Mouse (Mus musculus): ENCODE data around the gene Thtpa. TPM values are rescaled to one million over a fixed set of nuclear protein-coding genes. Genes with fewer than 3 reads are reported as not detected.

Thtpa gene
- polyA plus RNA-seq, 1 experiment: 11.5 TPM

- H3K4me3 ChIP-seq (ENCODE audit: insufficient read depth, poor library complexity, severe bottlenecking): no peak overlapping the region
These were observed 18.9 kb downstream of the Thtpa start for GRCm38 (mm10) chr14:55113351-55113974.

GRCm38 (mm10) chr14:55113975-55114645 is 19.5 kb downstream of the Thtpa start:
- no peaks in the 10 kb centered on the region for H3K79me3 ChIP-seq (ENCODE audit: low read depth)
- H3K4me3 ChIP-seq (ENCODE audit: insufficient read depth, poor library complexity, severe bottlenecking): no peak overlapping the region
- H3ac ChIP-seq (ENCODE audit: control insufficient read depth, insufficient read length, low read depth): no peak overlapping the region
- no peaks in the 10 kb centered on the region for H3K36me3 ChIP-seq (ENCODE audit: control insufficient read depth, insufficient read depth)
- peaks cover 64% of the 10 kb centered on the region for H3K27me3 ChIP-seq (ENCODE audit: control insufficient read depth, insufficient read depth, insufficient read length)
- no peaks in the 10 kb centered on the region for H3K79me2 ChIP-seq (ENCODE audit: control insufficient read depth, insufficient read depth)
- TF ChIP-seq MYOG (IDR thresholded peaks at IDR 0.05; ENCODE audit: control insufficient read depth, extremely low read depth, insufficient read length): no peak
- peak; percentile 44 for TF ChIP-seq CTCF (IDR thresholded peaks at IDR 0.05; ENCODE audit: control insufficient read depth, insufficient read depth, insufficient read length)

More at GRCm38 (mm10) chr14:55113351-55113974, 18.9 kb downstream of the Thtpa start:
- Histone ChIP-seq H3K79me2 (ENCODE audit: control insufficient read depth, insufficient read depth) (no peaks in the 10 kb centered on the region), H3K36me3 (ENCODE audit: control insufficient read depth, insufficient read depth) (no peaks in the 10 kb centered on the region), H3K27me3 (ENCODE audit: control insufficient read depth, insufficient read depth, insufficient read length) (peaks cover 65% of the 10 kb centered on the region), H3K79me3 (ENCODE audit: low read depth) (no peaks in the 10 kb centered on the region), H3ac (ENCODE audit: control insufficient read depth, insufficient read length, low read depth) (no peak overlapping the region)
- TF ChIP-seq USF1 (IDR thresholded peaks at IDR 0.05; ENCODE audit: low read depth): no peak
- no peak for TF ChIP-seq CEBPB (IDR thresholded peaks at IDR 0.05; ENCODE audit: low read depth)
- TF ChIP-seq MYOG (IDR thresholded peaks at IDR 0.05; ENCODE audit: control insufficient read depth, extremely low read depth, insufficient read length): no peak
- no peak for TF ChIP-seq MYOD1 (IDR thresholded peaks at IDR 0.05; ENCODE audit: control insufficient read depth, insufficient read length, low read depth)
- TF ChIP-seq FOSL1 (IDR thresholded peaks at IDR 0.05; ENCODE audit: insufficient read depth, low read length, poor library complexity, severe bottlenecking): no peak
- no peak for TF ChIP-seq CTCF (IDR thresholded peaks at IDR 0.05; ENCODE audit: control insufficient read depth, insufficient read depth, insufficient read length)
- TF ChIP-seq MAX (IDR thresholded peaks at IDR 0.05): no peak

- no peak overlapping the region for H3K4me3 ChIP-seq (ENCODE audit: insufficient read depth, poor library complexity, severe bottlenecking)
- H3K27me3 ChIP-seq (ENCODE audit: control insufficient read depth, insufficient read depth, insufficient read length): peaks cover 54% of the 10 kb centered on the region
- no peak overlapping the region for H3ac ChIP-seq (ENCODE audit: control insufficient read depth, insufficient read length, low read depth)
- no peaks in the 10 kb centered on the region for H3K79me3 ChIP-seq (ENCODE audit: low read depth)
- no peaks in the 10 kb centered on the region for H3K79me2 ChIP-seq (ENCODE audit: control insufficient read depth, insufficient read depth)
- no peak for TF ChIP-seq USF1 (IDR thresholded peaks at IDR 0.05; ENCODE audit: low read depth)
- no peak for TF ChIP-seq FOSL1 (IDR thresholded peaks at IDR 0.05; ENCODE audit: insufficient read depth, low read length, poor library complexity, severe bottlenecking)
- TF ChIP-seq CEBPB (IDR thresholded peaks at IDR 0.05; ENCODE audit: low read depth): no peak
- no peaks in the 10 kb centered on the region for H3K36me3 ChIP-seq (ENCODE audit: control insufficient read depth, insufficient read depth)
These were observed 20.4 kb downstream of the Thtpa start for GRCm38 (mm10) chr14:55114759-55115701.

GRCm38 (mm10) chr14:55115846-55116245 is 21.3 kb downstream of the Thtpa start:
- H3K4me3 ChIP-seq (ENCODE audit: insufficient read depth, poor library complexity, severe bottlenecking): no peak overlapping the region
- no peaks in the 10 kb centered on the region for H3K79me3 ChIP-seq (ENCODE audit: low read depth)
- H3K36me3 ChIP-seq (ENCODE audit: control insufficient read depth, insufficient read depth): no peaks in the 10 kb centered on the region
- no peak for TF ChIP-seq MYOG (IDR thresholded peaks at IDR 0.05; ENCODE audit: control insufficient read depth, extremely low read depth, insufficient read length)
- TF ChIP-seq CTCF (IDR thresholded peaks at IDR 0.05; ENCODE audit: control insufficient read depth, insufficient read depth, insufficient read length): no peak
- no peak for TF ChIP-seq USF1 (IDR thresholded peaks at IDR 0.05; ENCODE audit: low read depth)
- H3K79me2 ChIP-seq (ENCODE audit: control insufficient read depth, insufficient read depth): no peaks in the 10 kb centered on the region
- H3ac ChIP-seq (ENCODE audit: control insufficient read depth, insufficient read length, low read depth): no peak overlapping the region
- H3K27me3 ChIP-seq (ENCODE audit: control insufficient read depth, insufficient read depth, insufficient read length): peaks cover 52% of the 10 kb centered on the region

GRCm38 (mm10) chr14:55116425-55117200 is 22.0 kb downstream of the Thtpa start, which contains the start of gene Jph4:
Gene Jph4, minus strand, starts transcription at chr14:55116935.
- H3K27me3 ChIP-seq (ENCODE audit: control insufficient read depth, insufficient read depth, insufficient read length): peaks cover 50% of the 10 kb centered on the region
- H3K4me3 ChIP-seq (ENCODE audit: insufficient read depth, poor library complexity, severe bottlenecking): no peak within 1 kb of the TSS

More at GRCm38 (mm10) chr14:55116425-55117200, 22.0 kb downstream of the Thtpa start, which contains the start of gene Jph4:
- Histone ChIP-seq H3K36me3 (ENCODE audit: control insufficient read depth, insufficient read depth) (no peaks in the 10 kb centered on the region), H3K79me3 (ENCODE audit: low read depth) (no peaks in the 10 kb centered on the region), H3K79me2 (ENCODE audit: control insufficient read depth, insufficient read depth) (no peaks in the 10 kb centered on the region), H3ac (ENCODE audit: control insufficient read depth, insufficient read length, low read depth) (no peak within 1 kb of the TSS)
- TF ChIP-seq CTCF (IDR thresholded peaks at IDR 0.05; ENCODE audit: control insufficient read depth, insufficient read depth, insufficient read length) (no peak), USF1 (IDR thresholded peaks at IDR 0.05; ENCODE audit: low read depth) (no peak), MYOG (IDR thresholded peaks at IDR 0.05; ENCODE audit: control insufficient read depth, extremely low read depth, insufficient read length) (no peak), FOSL1 (IDR thresholded peaks at IDR 0.05; ENCODE audit: insufficient read depth, low read length, poor library complexity, severe bottlenecking) (no peak), MAX (IDR thresholded peaks at IDR 0.05) (no peak), MYOD1 (IDR thresholded peaks at IDR 0.05; ENCODE audit: control insufficient read depth, insufficient read length, low read depth) (no peak), CEBPB (IDR thresholded peaks at IDR 0.05; ENCODE audit: low read depth) (no peak)
